26 mouse cellular contexts compared by ENCODE assay signal in the genomic region with DNA sequence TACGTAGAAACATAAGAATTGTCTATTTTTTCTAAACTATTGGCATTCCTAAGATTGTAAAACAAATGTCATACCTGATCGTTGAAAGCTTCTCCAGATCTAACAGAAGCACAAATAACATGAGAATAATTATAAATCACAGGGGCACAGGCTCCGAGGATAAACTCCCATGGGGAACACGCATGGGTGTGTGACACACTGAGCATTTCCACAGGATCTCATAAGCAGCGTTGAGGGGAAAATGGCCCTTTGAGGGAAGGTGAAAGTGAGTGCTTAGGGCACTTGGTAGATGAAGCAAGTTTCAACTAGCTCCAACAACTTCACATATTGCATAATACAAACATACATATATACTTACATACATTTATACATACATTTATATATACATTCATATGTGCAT. TPM values are rescaled to one million over a fixed set of nuclear protein-coding genes. Genes with fewer than 3 reads are reported as not detected.
DNase-seq lines count a peak whose midpoint lies in the region; ATAC-seq and TF ChIP-seq lines count a peak whose summit lies in the region.
"Had no signal": no experiment of that assay in that cellular context is flagged by ENCODE, and none has a peak within 500 bp of the region (broad histone marks: within the 10 kb centered on the region; RNA-seq: fewer than 3 reads in every experiment).

No protein-coding gene starts in this region.

- no peaks in the 10 kb centered on the region for H3K36me3 ChIP-seq in spleen, adult 2 months (ENCODE audit: control insufficient read depth, insufficient read depth, low read length)
- H3K36me3 ChIP-seq: embryonic facial prominence, embryonic 10.5 days; embryonic facial prominence, embryonic 12.5 days; forebrain, embryonic 12.5 days had no signal

- ATAC-seq in CD4-positive, CD25-positive, alpha-beta regulatory T cell, adult 4 months, result no peak
- ATAC-seq: forebrain, embryonic 14.5 days; forebrain, embryonic 16.5 days had no signal

- TF ChIP-seq CTCF in spleen, adult 2 months (IDR thresholded peaks at IDR 0.05; ENCODE audit: extremely low read depth, insufficient read depth, insufficient read length, insufficient replicate concordance), result no peak

- 74% methylated on average over 5 of the region's 5 CpGs for WGBS in spleen, adult 2 months

- H3K27ac ChIP-seq in spleen, adult 2 months (ENCODE audit: insufficient read depth, low read length), result peak overlapping the region; percentile 51
- H3K27ac ChIP-seq: embryonic facial prominence, embryonic 10.5 days; embryonic facial prominence, embryonic 12.5 days; forebrain, embryonic 12.5 days had no signal

- DNase-seq in CD4-positive, CD25-positive, alpha-beta regulatory T cell, adult 2 months (ENCODE audit: low read depth, low spot score), result peak; percentile 48
- DNase-seq in spleen, adult 2 months (ENCODE audit: low read depth in 1 of 2, low spot score in 2 of 2), result no peak
- no peak for DNase-seq in spleen, postnatal 10 days (ENCODE audit: low spot score in 2 of 2)
- peak; percentile 37 for DNase-seq in CD4-positive helper T cell, adult 2 months (ENCODE audit: low read depth, low spot score)
- DNase-seq in induced T-regulatory cell, adult 2 months (ENCODE audit: low read depth), result peak; percentile 58
- DNase-seq in cerebellum, adult 8-10 months, result no peak
- no peak for DNase-seq in adrenal gland, postnatal 36 days
- DNase-seq: adrenal gland, adult 2 months; adrenal gland, postnatal 10 days; adrenal gland, postnatal 25 days; B cell, adult 2 months; cerebellum, adult 11 months; cerebellum, adult 18-20 months; cerebellum, adult 9-10 months; cerebellum, postnatal 10 days; cerebellum, postnatal 25 days had no signal

- H3K4me3 ChIP-seq in spleen, adult 2 months (ENCODE audit: extremely low read depth, insufficient read depth, insufficient read length), result peak overlapping the region; percentile 32
- H3K4me3 ChIP-seq: embryonic facial prominence, embryonic 10.5 days; embryonic facial prominence, embryonic 12.5 days; forebrain, embryonic 12.5 days had no signal

- no peaks in the 10 kb centered on the region for H3K27me3 ChIP-seq in spleen, adult 2 months (ENCODE audit: control insufficient read depth, insufficient read depth, low read length)
- H3K27me3 ChIP-seq: embryonic facial prominence, embryonic 12.5 days; forebrain, embryonic 12.5 days had no signal

- H3K4me1 ChIP-seq in spleen, adult 2 months (ENCODE audit: control insufficient read depth, insufficient read depth, insufficient read length), result peaks cover 2% of the 10 kb centered on the region
- H3K4me1 ChIP-seq: embryonic facial prominence, embryonic 10.5 days; embryonic facial prominence, embryonic 12.5 days; forebrain, embryonic 12.5 days had no signal

- no peak for TF ChIP-seq POLR2A in spleen, adult 2 months (IDR thresholded peaks at IDR 0.05; ENCODE audit: low read depth, low read length)

RNA-seq across cellular contexts. Expression of gene Ms4a4b, which starts 0.6 kb away (rescaled TPM):
- 1,000 to 10,000 TPM; 2,426 to 2,599 TPM for polyA plus RNA-seq in CD4-positive, CD25-positive, alpha-beta regulatory T cell, adult 4 months (2017; shearing (Covaris generic))
- 44.9 and 62.0 TPM in 2 replicates for polyA plus RNA-seq in spleen, adult 2 months (2012; rRNA removed)
- total RNA-seq in adrenal gland, postnatal 36 days (2021), result under 1 TPM; 0.59 to 0.76 TPM
- total RNA-seq: ES-E14, MEL had no signal
- polyA plus RNA-seq: brain, embryonic 14.5 days; embryonic facial prominence, embryonic 10.5 days; embryonic facial prominence, embryonic 12.5 days; forebrain, embryonic 12.5 days; forebrain, embryonic 14.5 days; forebrain, embryonic 16.5 days had no signal

RNA-seq across cellular contexts. Expression of gene Ms4a6c, which starts 25.2 kb away (rescaled TPM):
- 10 to 100 TPM; 13.4 to 20.1 TPM for polyA plus RNA-seq in CD4-positive, CD25-positive, alpha-beta regulatory T cell, adult 4 months (2017; shearing (Covaris generic))
- 8.9 and 12.2 TPM in 2 replicates for polyA plus RNA-seq in spleen, adult 2 months (2012; rRNA removed)
- total RNA-seq in adrenal gland, postnatal 36 days (2021), result 10 to 100 TPM in 1 of 2 experiments, 1 to 10 TPM in 1; 9.0 to 12.9 TPM
- total RNA-seq: ES-E14, MEL had no signal

RNA-seq across cellular contexts. Expression of gene Ms4a4c, which starts 39.4 kb away (rescaled TPM):
- polyA plus RNA-seq in CD4-positive, CD25-positive, alpha-beta regulatory T cell, adult 4 months (2017; shearing (Covaris generic)), result 10 to 100 TPM; 61.4 to 84.8 TPM
- 8.5 and 9.4 TPM in 2 replicates for polyA plus RNA-seq in spleen, adult 2 months (2012; rRNA removed)
- total RNA-seq in adrenal gland, postnatal 36 days (2021), result under 1 TPM; 0.72 to 0.73 TPM
- total RNA-seq: ES-E14, MEL had no signal
- polyA plus RNA-seq: embryonic facial prominence, embryonic 10.5 days; forebrain, embryonic 12.5 days; forebrain, embryonic 14.5 days; forebrain, embryonic 16.5 days had no signal

RNA-seq across cellular contexts. Expression of gene Gm8369, which starts 41.8 kb away (rescaled TPM):
- 100 to 1,000 TPM; 420 to 532 TPM for polyA plus RNA-seq in CD4-positive, CD25-positive, alpha-beta regulatory T cell, adult 4 months (2017; shearing (Covaris generic))
- 35.9 and 38.1 TPM in 2 replicates for polyA plus RNA-seq in spleen, adult 2 months (2012; rRNA removed)
- total RNA-seq in adrenal gland, postnatal 36 days (2021), result under 1 TPM in 1 of 2 experiments, not detected in 1; 0.36 TPM
- total RNA-seq: adrenal gland, adult 2 months; ES-E14; MEL had no signal
- polyA plus RNA-seq: adrenal gland, adult 2 months; brain, embryonic 14.5 days; embryonic facial prominence, embryonic 10.5 days; embryonic facial prominence, embryonic 12.5 days; embryonic facial prominence, embryonic 14.5 days; forebrain, embryonic 12.5 days; forebrain, embryonic 14.5 days; forebrain, embryonic 16.5 days had no signal

Comparison
In these comparisons a context has a peak if more than half of its experiments do, and no peak if none do; other contexts are left out.
1. DNase-seq: peak in CD4-positive, CD25-positive, alpha-beta regulatory T cell, adult 2 months (single experiment), CD4-positive helper T cell, adult 2 months (single experiment) and induced T-regulatory cell, adult 2 months (single experiment); none in spleen, adult 2 months (0 of 2), spleen, postnatal 10 days (0 of 2), cerebellum, adult 8-10 months (single experiment) and adrenal gland, postnatal 36 days (0 of 2).
2. RNA of gene Ms4a4b, which starts 0.6 kb away (polyA plus RNA-seq): 2,426 to 2,599 TPM in CD4-positive, CD25-positive, alpha-beta regulatory T cell, adult 4 months; 44.9 to 62.0 TPM in spleen, adult 2 months; every median in the first group is over 10 times any median in the second.